Mouse (Mus musculus) liver, embryonic 15.5 days (tissue): Measurements from ENCODE around the gene Slc15a5. TPM values are rescaled to one million over a fixed set of nuclear protein-coding genes. Genes with fewer than 3 reads are reported as not detected.
"Not testable (repeated sequence)": the region's sequence is repeated elsewhere in the genome, so short reads cannot be mapped to it uniquely, and the experiment has no call there.

Source experiments
- ATAC-seq: fragments of 200-750 bp; cut with Nextera tagmentation; 2 replicates; pipeline ENCODE4 v1.8.0; 2017; ENCODE audit warnings: moderate number of reproducible peaks, mild to moderate bottlenecking, moderate library complexity; ENCODE audit not compliant: insufficient read depth
- H3K27ac ChIP-seq: fragments of 300-500 bp; sonication (generic); replicated peaks from 2 replicates; pipeline ENCODE4 v1.5.1; 2015; ENCODE audit warnings: mild to moderate bottlenecking, inconsistent platforms
- H3K27me3 ChIP-seq: fragments of 300-500 bp; sonication (generic); 2 replicates; pipeline ENCODE4 v1.6.1; 2015; ENCODE audit warnings: mild to moderate bottlenecking, inconsistent platforms
- H3K36me3 ChIP-seq: fragments of 300-500 bp; sonication (generic); replicated peaks from 2 replicates; pipeline ENCODE4 v1.6.1; 2015; ENCODE audit warnings: moderate library complexity, mild to moderate bottlenecking, inconsistent platforms
- H3K4me1 ChIP-seq: fragments of 300-500 bp; sonication (generic); replicated peaks from 2 replicates; pipeline ENCODE4 v1.6.1; 2015; ENCODE audit warnings: inconsistent platforms
- H3K4me2 ChIP-seq: fragments of 300-500 bp; sonication (generic); 2 replicates; pipeline ENCODE4 v1.6.1; 2015; ENCODE audit warnings: moderate library complexity, mild to moderate bottlenecking, inconsistent platforms
- H3K4me3 ChIP-seq: fragments of 300-500 bp; sonication (generic); replicated peaks from 2 replicates; pipeline ENCODE4 v1.5.1; 2015; ENCODE audit warnings: mild to moderate bottlenecking, inconsistent platforms
- H3K9ac ChIP-seq: fragments of 300-500 bp; sonication (generic); 2 replicates; pipeline ENCODE4 v1.6.1; 2015; ENCODE audit warnings: moderate library complexity, mild to moderate bottlenecking, inconsistent platforms
- H3K9me3 ChIP-seq: fragments of 300-500 bp; sonication (generic); replicated peaks from 2 replicates; pipeline ENCODE4 v1.6.1; 2016; ENCODE audit warnings: inconsistent platforms
- WGBS: fragments of 180-500 bp; shearing (Covaris S2); methylation state at CpG from one replicate; pipeline ENCODE4 v1.1.7; 2015; ENCODE audit warnings: mixed read lengths; ENCODE audit not compliant: insufficient replicate concordance; 5-methylcytosine and 5-hydroxymethylcytosine counted together
- polyA plus RNA-seq: library from polyadenylated mRNA; unstranded; fragments of >200 nt; fragmentation: Nextera tagmentation; extraction: Ambion mirVana; gene quantifications from 2 replicates; pipeline ENCODE4 v1.2.1, GENCODE M21; 2015

Slc15a5 gene
- not detected in 2 replicates for polyA plus RNA-seq

- H3K4me3 ChIP-seq, result no peak within 1 kb of the TSS
- H3K27ac ChIP-seq, result no peak within 1 kb of the TSS
- 77% methylated on average over 4 of the region's 4 CpGs for WGBS
- H3K36me3 ChIP-seq, result no peaks in the 10 kb centered on the region
- H3K9ac ChIP-seq, result no peak within 1 kb of the TSS
- ATAC-seq, result no peak
- H3K9me3 ChIP-seq, result no peaks in the 10 kb centered on the region
- H3K4me1 ChIP-seq, result no peaks in the 10 kb centered on the region
- no peaks in the 10 kb centered on the region for H3K27me3 ChIP-seq
- no peak within 1 kb of the TSS for H3K4me2 ChIP-seq
These were observed at the start of gene Slc15a5 for GRCm38 (mm10) chr6:138079816-138080215. Gene Slc15a5, minus strand, starts transcription at chr6:138079916.

GRCm38 (mm10) chr6:138128392-138129335 lies 48.9 kb upstream of the Slc15a5 start:
- WGBS, result 65% methylated on average over 10 of the region's 10 CpGs
- H3K9ac ChIP-seq, result no peak overlapping the region
- ATAC-seq, result no peak
- H3K4me3 ChIP-seq, result no peak overlapping the region
- H3K36me3 ChIP-seq, result no peaks in the 10 kb centered on the region
- H3K27ac ChIP-seq, result no peak overlapping the region
- no peaks in the 10 kb centered on the region for H3K4me1 ChIP-seq
- H3K27me3 ChIP-seq, result no peaks in the 10 kb centered on the region
- no peaks in the 10 kb centered on the region for H3K9me3 ChIP-seq
- no peak overlapping the region for H3K4me2 ChIP-seq

GRCm38 (mm10) chr6:138117496-138117895 lies 37.8 kb upstream of the Slc15a5 start:
- Histone ChIP-seq H3K4me1 (no peaks in the 10 kb centered on the region), H3K4me2 (no peak overlapping the region), H3K27me3 (no peaks in the 10 kb centered on the region), H3K9me3 (no peaks in the 10 kb centered on the region), H3K27ac (no peak overlapping the region), H3K36me3 (no peaks in the 10 kb centered on the region), H3K4me3 (no peak overlapping the region), H3K9ac (no peak overlapping the region)
- no peak for ATAC-seq
- WGBS, result 52% methylated on average over 3 of the region's 3 CpGs

- H3K4me2 ChIP-seq, result no peak overlapping the region
- no peak for ATAC-seq
- no peak overlapping the region for H3K4me3 ChIP-seq
- H3K36me3 ChIP-seq, result no peaks in the 10 kb centered on the region
- H3K4me1 ChIP-seq, result no peaks in the 10 kb centered on the region
- H3K27me3 ChIP-seq, result no peaks in the 10 kb centered on the region
- no peak overlapping the region for H3K27ac ChIP-seq
- no peak overlapping the region for H3K9ac ChIP-seq
- H3K9me3 ChIP-seq, result no peaks in the 10 kb centered on the region
These were observed 24.8 kb upstream of the Slc15a5 start for GRCm38 (mm10) chr6:138104559-138104958.

GRCm38 (mm10) chr6:138102940-138103339 lies 23.2 kb upstream of the Slc15a5 start:
- H3K27me3 ChIP-seq, result no peaks in the 10 kb centered on the region
- H3K9ac ChIP-seq, result no peak overlapping the region
- H3K27ac ChIP-seq, result no peak overlapping the region
- no peaks in the 10 kb centered on the region for H3K9me3 ChIP-seq
- H3K36me3 ChIP-seq, result no peaks in the 10 kb centered on the region
- no peaks in the 10 kb centered on the region for H3K4me1 ChIP-seq
- WGBS, result 60% methylated on average over 7 of the region's 7 CpGs
- no peak for ATAC-seq
- H3K4me2 ChIP-seq, result no peak overlapping the region
- no peak overlapping the region for H3K4me3 ChIP-seq

- Histone ChIP-seq H3K4me1 (no peaks in the 10 kb centered on the region), H3K27ac (no peak overlapping the region), H3K4me2 (no peak overlapping the region), H3K9ac (no peak overlapping the region), H3K9me3 (no peaks in the 10 kb centered on the region), H3K27me3 (no peaks in the 10 kb centered on the region), H3K4me3 (no peak overlapping the region), H3K36me3 (no peaks in the 10 kb centered on the region)
- WGBS, result 65% methylated on average over 4 of the region's 4 CpGs
- no peak for ATAC-seq
These were observed 22.1 kb upstream of the Slc15a5 start for GRCm38 (mm10) chr6:138101843-138102242.

- no peak overlapping the region for H3K4me2 ChIP-seq
- no peak overlapping the region for H3K9ac ChIP-seq
- H3K27ac ChIP-seq, result no peak overlapping the region
- no peaks in the 10 kb centered on the region for H3K27me3 ChIP-seq
- H3K36me3 ChIP-seq, result no peaks in the 10 kb centered on the region
- no peak overlapping the region for H3K4me3 ChIP-seq
- no peak for ATAC-seq
- 47% methylated on average over 3 of the region's 3 CpGs for WGBS
- H3K9me3 ChIP-seq, result no peaks in the 10 kb centered on the region
- no peaks in the 10 kb centered on the region for H3K4me1 ChIP-seq
These were observed 19.9 kb upstream of the Slc15a5 start for GRCm38 (mm10) chr6:138099646-138100045.

- H3K36me3 ChIP-seq, result no peaks in the 10 kb centered on the region
- no peak overlapping the region for H3K4me2 ChIP-seq
- no peak for ATAC-seq
- H3K27ac ChIP-seq, result no peak overlapping the region
- no peak overlapping the region for H3K4me3 ChIP-seq
- H3K27me3 ChIP-seq, result no peaks in the 10 kb centered on the region
- H3K9me3 ChIP-seq, result no peaks in the 10 kb centered on the region
- 49% methylated on average over 3 of the region's 3 CpGs for WGBS
- H3K4me1 ChIP-seq, result no peaks in the 10 kb centered on the region
- H3K9ac ChIP-seq, result no peak overlapping the region
These were observed 15.3 kb upstream of the Slc15a5 start for GRCm38 (mm10) chr6:138095060-138095459.

- H3K4me3 ChIP-seq, result no peak overlapping the region
- H3K4me2 ChIP-seq, result no peak overlapping the region
- no peak overlapping the region for H3K27ac ChIP-seq
- H3K4me1 ChIP-seq, result no peaks in the 10 kb centered on the region
- no peaks in the 10 kb centered on the region for H3K36me3 ChIP-seq
- ATAC-seq, result no peak
- no peaks in the 10 kb centered on the region for H3K9me3 ChIP-seq
- H3K27me3 ChIP-seq, result no peaks in the 10 kb centered on the region
- no peak overlapping the region for H3K9ac ChIP-seq
- WGBS, result 71% methylated on average over 7 of the region's 7 CpGs
These were observed 12.7 kb upstream of the Slc15a5 start for GRCm38 (mm10) chr6:138092432-138092831.

- H3K27me3 ChIP-seq, result no peaks in the 10 kb centered on the region
- H3K36me3 ChIP-seq, result no peaks in the 10 kb centered on the region
- no peak overlapping the region for H3K27ac ChIP-seq
- H3K4me3 ChIP-seq, result no peak overlapping the region
- no peaks in the 10 kb centered on the region for H3K9me3 ChIP-seq
- no peak overlapping the region for H3K4me2 ChIP-seq
- 51% methylated on average over 8 of the region's 8 CpGs for WGBS
- ATAC-seq, result no peak
- H3K4me1 ChIP-seq, result no peaks in the 10 kb centered on the region
- H3K9ac ChIP-seq, result no peak overlapping the region
These were observed 9.4 kb upstream of the Slc15a5 start for GRCm38 (mm10) chr6:138089084-138089483.

GRCm38 (mm10) chr6:138086421-138086820 lies 6.7 kb upstream of the Slc15a5 start:
- H3K4me2 ChIP-seq, H3K27me3 ChIP-seq, ATAC-seq, H3K36me3 ChIP-seq, H3K9ac ChIP-seq, H3K27ac ChIP-seq, H3K4me3 ChIP-seq, H3K9me3 ChIP-seq, H3K4me1 ChIP-seq: not testable (repeated sequence)
